Mouse (Mus musculus) midbrain, embryonic 16.5 days (tissue): ENCODE results near the gene Gpr61. TPM values are rescaled to one million over a fixed set of nuclear protein-coding genes. Genes with fewer than 3 reads are reported as not detected.

Experiments
- ATAC-seq: fragments of 200-750 bp; cut with Nextera tagmentation; 2 replicates; pipeline ENCODE4 v1.8.0; 2017; ENCODE audit warnings: moderate TSS enrichment
- H3K27ac ChIP-seq: fragments of 300-500 bp; sonication (generic); 2 replicates; pipeline ENCODE4 v1.5.1; 2014; ENCODE audit warnings: mild to moderate bottlenecking, low read length, mixed read lengths
- H3K27me3 ChIP-seq: fragments of 300-500 bp; sonication (generic); 2 replicates; pipeline ENCODE4 v1.6.1; 2014; ENCODE audit warnings: low read depth, low read length, mixed read lengths; ENCODE audit not compliant: control insufficient read depth, insufficient read depth
- H3K36me3 ChIP-seq: fragments of 300-500 bp; sonication (generic); 2 replicates; pipeline ENCODE4 v1.6.1; 2014; ENCODE audit warnings: mild to moderate bottlenecking, low read length, moderate library complexity, mixed read lengths; ENCODE audit not compliant: control insufficient read depth, insufficient read depth
- H3K4me1 ChIP-seq: fragments of 300-500 bp; sonication (generic); 2 replicates; pipeline ENCODE4 v1.6.1; 2014; ENCODE audit warnings: mild to moderate bottlenecking, low read length, mixed read lengths; ENCODE audit not compliant: control insufficient read depth, insufficient read depth
- H3K4me2 ChIP-seq: fragments of 300-500 bp; sonication (generic); 2 replicates; pipeline ENCODE4 v1.6.1; 2014; ENCODE audit warnings: mild to moderate bottlenecking, low read length, mixed read lengths
- H3K4me3 ChIP-seq: fragments of 300-500 bp; sonication (generic); 2 replicates; pipeline ENCODE4 v1.5.1; 2014; ENCODE audit warnings: low read depth, mild to moderate bottlenecking, low read length, moderate library complexity, mixed read lengths
- H3K9ac ChIP-seq: fragments of 300-500 bp; sonication (generic); 2 replicates; pipeline ENCODE4 v1.6.1; 2014; ENCODE audit warnings: low read depth, low read length, mixed read lengths
- H3K9me3 ChIP-seq: fragments of 300-500 bp; sonication (generic); replicated peaks from 2 replicates; pipeline ENCODE4 v1.6.1; 2014; ENCODE audit warnings: mild to moderate bottlenecking, low read length, mixed read lengths; ENCODE audit not compliant: control insufficient read depth, poor library complexity, severe bottlenecking
- WGBS: fragments of 180-500 bp; shearing (Covaris S2); extraction: QIAGEN DNeasy Blood & Tissue Kit; methylation state at CpG from one replicate; pipeline ENCODE4 v1.1.7; 2014; 5-methylcytosine and 5-hydroxymethylcytosine counted together
- polyA plus RNA-seq: library from polyadenylated mRNA; unstranded; fragments of >200 nt; fragmentation: Nextera tagmentation; extraction: Ambion mirVana; gene quantifications from 2 replicates; pipeline ENCODE4 v1.2.1, GENCODE M21; 2015

The Gpr61 gene
- polyA plus RNA-seq, 1 experiment from 2014 or later = 8.3 TPM

DNA sequence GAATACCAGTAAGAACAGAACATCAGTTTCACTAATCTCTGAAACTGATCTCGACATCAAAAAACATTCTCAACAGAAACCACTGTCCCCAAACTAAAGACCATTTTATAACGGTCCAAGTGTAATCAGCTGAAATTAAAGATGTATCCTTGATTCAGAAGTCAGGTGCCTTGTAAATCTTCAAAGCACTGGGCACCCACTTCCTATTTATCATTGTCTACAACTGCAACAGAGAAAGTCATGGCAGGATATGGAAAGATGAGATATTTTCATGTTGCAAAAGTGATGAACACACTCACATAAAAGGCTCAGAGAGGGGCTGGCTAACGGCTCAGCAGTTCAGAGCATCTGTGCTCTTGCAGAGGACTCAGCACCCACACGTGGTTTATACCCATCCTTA, 13.9 kb downstream of the Gpr61 start:
- H3K27ac ChIP-seq = no peak overlapping the region
- H3K36me3 ChIP-seq = no peaks in the 10 kb centered on the region
- peaks cover 21% of the 10 kb centered on the region for H3K4me1 ChIP-seq
- no peak overlapping the region for H3K9ac ChIP-seq
- 83% methylated on average over 4 of the region's 4 CpGs for WGBS
- H3K9me3 ChIP-seq = no peaks in the 10 kb centered on the region
- H3K27me3 ChIP-seq = no peaks in the 10 kb centered on the region
- no peak overlapping the region for H3K4me2 ChIP-seq
- no peak overlapping the region for H3K4me3 ChIP-seq
- no peak for ATAC-seq

DNA sequence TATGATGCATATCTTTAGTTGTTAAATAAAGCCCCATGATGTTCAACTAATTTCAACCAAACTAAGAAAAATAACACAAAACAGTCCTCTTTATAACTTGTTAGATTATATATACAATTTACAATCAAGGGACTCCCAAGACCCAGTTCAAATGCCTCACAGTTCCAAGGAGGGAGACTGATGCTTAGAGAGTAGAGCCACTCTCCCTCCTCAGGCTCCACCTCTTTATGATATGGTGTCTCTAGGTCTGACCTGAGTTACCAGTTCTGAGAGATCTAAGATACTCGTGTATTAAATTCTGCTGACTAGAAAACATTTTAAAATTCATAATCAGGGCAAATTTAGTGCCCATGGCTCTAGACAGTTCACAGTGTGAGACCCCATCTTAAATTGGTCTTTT, 15.6 kb downstream of the Gpr61 start:
- no peak for ATAC-seq
- H3K27ac ChIP-seq = no peak overlapping the region
- H3K36me3 ChIP-seq = no peaks in the 10 kb centered on the region
- H3K9me3 ChIP-seq = no peaks in the 10 kb centered on the region
- peaks cover 17% of the 10 kb centered on the region for H3K4me1 ChIP-seq
- WGBS = 89% methylated on average over 1 of the region's 1 CpGs
- no peak overlapping the region for H3K9ac ChIP-seq
- no peak overlapping the region for H3K4me2 ChIP-seq
- H3K4me3 ChIP-seq = no peak overlapping the region
- H3K27me3 ChIP-seq = no peaks in the 10 kb centered on the region

DNA sequence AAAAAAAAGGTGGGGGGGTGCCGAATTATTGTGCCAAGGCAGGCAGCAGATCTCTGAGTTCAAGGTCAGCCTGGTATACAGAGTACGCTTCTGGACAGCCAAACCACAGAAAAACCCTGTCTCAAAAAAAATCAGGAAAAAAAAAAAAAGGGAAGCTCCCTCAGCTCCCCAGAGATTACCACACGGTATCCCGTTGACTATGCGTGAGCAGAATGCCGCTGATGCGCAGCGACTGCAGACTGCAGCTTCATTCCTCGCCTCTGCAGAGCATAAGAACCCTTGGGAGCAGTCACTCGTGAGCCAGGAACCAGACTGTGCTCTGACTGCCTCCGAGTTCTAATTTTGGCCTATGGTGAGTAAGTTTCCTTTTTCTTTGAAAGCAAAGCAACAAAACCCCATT, 20.0 kb downstream of the Gpr61 start:
- 0 out of 2 replicates have a peak overlapping the region, but pooled peaks have one; percentile 17 for H3K27ac ChIP-seq

DNA sequence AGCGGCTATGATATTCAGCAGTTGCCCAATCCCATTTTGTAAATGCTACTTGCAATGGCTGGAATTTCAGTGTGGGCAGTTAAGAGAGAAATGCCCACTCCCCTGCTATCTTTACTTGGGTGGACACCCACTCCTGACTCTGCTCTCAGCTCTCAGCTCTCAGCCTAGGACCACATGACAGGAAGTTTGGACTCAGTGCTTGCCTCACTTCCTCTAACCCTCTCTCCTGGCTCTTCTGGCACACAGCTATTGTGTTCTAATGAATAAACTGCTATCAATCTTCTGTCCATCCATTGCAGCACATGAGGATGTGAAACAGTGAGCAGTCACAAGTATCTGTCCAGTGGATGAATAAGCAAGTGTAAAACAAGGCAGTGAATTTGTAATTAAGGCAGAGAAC, 22.2 kb downstream of the Gpr61 start:
- H3K4me3 ChIP-seq = no peak overlapping the region
- no peaks in the 10 kb centered on the region for H3K27me3 ChIP-seq
- no peaks in the 10 kb centered on the region for H3K9me3 ChIP-seq
- 79% methylated on average over 1 of the region's 1 CpGs for WGBS
- H3K36me3 ChIP-seq = no peaks in the 10 kb centered on the region
- no peak overlapping the region for H3K27ac ChIP-seq
- no peak overlapping the region for H3K9ac ChIP-seq
- ATAC-seq = no peak
- peaks cover 9% of the 10 kb centered on the region for H3K4me1 ChIP-seq
- H3K4me2 ChIP-seq = no peak overlapping the region

More for the DNA sequence above, 20.0 kb downstream of the Gpr61 start:
- H3K4me1 ChIP-seq = peaks cover 9% of the 10 kb centered on the region
- H3K4me3 ChIP-seq = no peak overlapping the region
- no peak for ATAC-seq
- H3K27me3 ChIP-seq = no peaks in the 10 kb centered on the region
- no peak overlapping the region for H3K9ac ChIP-seq
- peak overlapping the region; percentile 12; the same call in 1 of the 2 replicates for H3K4me2 ChIP-seq
- H3K36me3 ChIP-seq = no peaks in the 10 kb centered on the region
- no peaks in the 10 kb centered on the region for H3K9me3 ChIP-seq
- 55% methylated on average over 11 of the region's 11 CpGs for WGBS

- no peak for ATAC-seq
- Histone ChIP-seq H3K27me3 (no peaks in the 10 kb centered on the region), H3K4me1 (peaks cover 9% of the 10 kb centered on the region), H3K9ac (no peak overlapping the region), H3K4me2 (no peak overlapping the region), H3K4me3 (no peak overlapping the region), H3K27ac (no peak overlapping the region), H3K9me3 (no peaks in the 10 kb centered on the region), H3K36me3 (no peaks in the 10 kb centered on the region)
- WGBS = 86% methylated on average over 1 of the region's 1 CpGs
Measured at GRCm38 (mm10) chr3:108131821-108132220, 22.9 kb downstream of the Gpr61 start.

GRCm38 (mm10) chr3:108131216-108131615, 23.5 kb downstream of the Gpr61 start:
- H3K36me3 ChIP-seq = no peaks in the 10 kb centered on the region
- peaks cover 9% of the 10 kb centered on the region for H3K4me1 ChIP-seq
- 91% methylated on average over 5 of the region's 5 CpGs for WGBS
- no peak overlapping the region for H3K27ac ChIP-seq
- ATAC-seq = no peak
- no peaks in the 10 kb centered on the region for H3K9me3 ChIP-seq
- no peak overlapping the region for H3K9ac ChIP-seq
- H3K4me3 ChIP-seq = no peak overlapping the region
- H3K4me2 ChIP-seq = no peak overlapping the region
- H3K27me3 ChIP-seq = no peaks in the 10 kb centered on the region

DNA sequence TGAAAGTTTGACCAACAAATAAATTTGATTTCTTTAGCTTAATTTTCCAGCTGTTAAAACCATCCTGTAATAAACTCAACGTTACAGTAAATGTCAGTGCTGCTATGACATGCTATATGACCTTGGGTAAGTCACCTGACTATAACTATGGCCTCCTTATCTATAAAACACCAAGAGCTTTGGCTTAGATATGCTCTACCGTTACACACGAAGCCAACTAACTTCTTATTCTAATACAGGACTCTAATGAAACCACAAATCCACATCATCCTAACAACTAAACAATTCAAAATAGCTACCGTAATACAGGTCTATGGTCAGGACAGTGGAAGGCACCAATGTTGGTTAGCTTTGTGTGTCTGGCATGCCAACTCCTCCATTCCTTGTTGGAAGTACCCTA, 24.9 kb downstream of the Gpr61 start:
- H3K4me1 ChIP-seq = peaks cover 5% of the 10 kb centered on the region
- no peak overlapping the region for H3K4me2 ChIP-seq
- no peak overlapping the region for H3K4me3 ChIP-seq
- 93% methylated on average over 4 of the region's 4 CpGs for WGBS
- H3K9me3 ChIP-seq = no peaks in the 10 kb centered on the region
- no peaks in the 10 kb centered on the region for H3K36me3 ChIP-seq
- H3K27me3 ChIP-seq = no peaks in the 10 kb centered on the region
- ATAC-seq = no peak
- H3K27ac ChIP-seq = no peak overlapping the region
- no peak overlapping the region for H3K9ac ChIP-seq

- 0 out of 2 replicates have a peak, but pooled peaks cover 2% of the 10 kb centered on the region for H3K4me1 ChIP-seq
- WGBS = 91% methylated on average over 4 of the region's 4 CpGs
- no peaks in the 10 kb centered on the region for H3K36me3 ChIP-seq
- H3K4me3 ChIP-seq = no peak overlapping the region
- no peak for ATAC-seq
- no peak overlapping the region for H3K4me2 ChIP-seq
- H3K9ac ChIP-seq = no peak overlapping the region
- H3K27ac ChIP-seq = no peak overlapping the region
- H3K9me3 ChIP-seq = no peaks in the 10 kb centered on the region
- no peaks in the 10 kb centered on the region for H3K27me3 ChIP-seq
Measured at GRCm38 (mm10) chr3:108129367-108129766, 25.3 kb downstream of the Gpr61 start.

DNA sequence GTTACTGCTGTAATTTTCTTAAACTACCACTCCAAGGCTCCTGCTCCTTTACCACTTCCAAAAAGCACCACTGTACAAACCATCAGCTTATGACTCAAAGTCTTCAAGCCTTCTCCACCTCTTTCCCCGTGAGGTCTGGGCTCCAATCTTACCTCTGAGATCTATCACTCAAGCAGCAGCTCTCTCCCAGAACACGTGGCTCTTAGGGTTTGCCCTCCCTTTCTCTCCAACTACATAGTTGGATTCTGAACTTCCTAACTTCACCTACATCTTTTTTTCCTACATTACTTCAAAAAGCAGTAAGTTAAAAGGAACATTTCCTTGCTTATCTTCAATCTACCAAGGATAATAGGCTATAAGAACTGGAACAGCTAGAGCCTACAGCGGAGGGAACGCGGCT, 26.2 kb downstream of the Gpr61 start:
- Histone ChIP-seq H3K27ac (no peak overlapping the region), H3K36me3 (no peaks in the 10 kb centered on the region), H3K9me3 (no peaks in the 10 kb centered on the region), H3K27me3 (no peaks in the 10 kb centered on the region), H3K4me3 (no peak overlapping the region), H3K4me2 (no peak overlapping the region), H3K4me1 (no peaks in the 10 kb centered on the region), H3K9ac (no peak overlapping the region)
- 88% methylated on average over 5 of the region's 5 CpGs for WGBS
- no peak for ATAC-seq

- Histone ChIP-seq H3K9me3 (no peaks in the 10 kb centered on the region), H3K9ac (no peak overlapping the region), H3K27ac (no peak overlapping the region), H3K4me3 (no peak overlapping the region), H3K27me3 (no peaks in the 10 kb centered on the region), H3K36me3 (no peaks in the 10 kb centered on the region), H3K4me1 (no peaks in the 10 kb centered on the region), H3K4me2 (no peak overlapping the region)
- ATAC-seq = no peak
- WGBS = 96% methylated on average over 3 of the region's 3 CpGs
Measured at GRCm38 (mm10) chr3:108126327-108126726, 28.4 kb downstream of the Gpr61 start.
